Mouse (Mus musculus): ENCODE measurements around the gene Gas8. TPM values are rescaled to one million over a fixed set of nuclear protein-coding genes. Genes with fewer than 3 reads are reported as not detected.

Gas8 gene
- 18.1 and 24.4 TPM in 2 replicates for polyA plus RNA-seq (2012)

DNA sequence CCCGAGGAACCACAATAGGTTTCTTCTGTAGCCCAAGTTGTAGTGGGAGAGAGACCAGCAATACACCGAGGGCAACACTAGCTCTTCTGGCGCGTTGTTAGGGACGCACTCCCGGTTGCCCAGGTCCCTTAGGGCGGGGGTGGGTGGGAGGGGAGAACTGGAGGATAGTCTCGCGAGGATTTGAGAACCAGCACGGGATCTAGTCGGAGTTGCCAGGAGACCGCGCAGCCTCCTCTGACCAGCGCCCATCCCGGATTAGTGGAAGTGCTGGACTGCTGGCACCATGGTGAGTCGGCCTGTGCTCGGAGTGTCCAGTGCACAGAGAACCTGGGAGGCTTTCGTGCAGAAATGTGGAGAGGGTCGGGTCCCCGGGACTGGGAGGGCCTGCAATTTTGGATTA lies at the start of gene Gas8:
Gene Gas8 (plus strand): TSS at position 168 of the 400 bp plus-strand sequence.
- no peak for TF ChIP-seq GATA1 (IDR thresholded peaks at IDR 0.05; ENCODE audit: low read length)

DNA sequence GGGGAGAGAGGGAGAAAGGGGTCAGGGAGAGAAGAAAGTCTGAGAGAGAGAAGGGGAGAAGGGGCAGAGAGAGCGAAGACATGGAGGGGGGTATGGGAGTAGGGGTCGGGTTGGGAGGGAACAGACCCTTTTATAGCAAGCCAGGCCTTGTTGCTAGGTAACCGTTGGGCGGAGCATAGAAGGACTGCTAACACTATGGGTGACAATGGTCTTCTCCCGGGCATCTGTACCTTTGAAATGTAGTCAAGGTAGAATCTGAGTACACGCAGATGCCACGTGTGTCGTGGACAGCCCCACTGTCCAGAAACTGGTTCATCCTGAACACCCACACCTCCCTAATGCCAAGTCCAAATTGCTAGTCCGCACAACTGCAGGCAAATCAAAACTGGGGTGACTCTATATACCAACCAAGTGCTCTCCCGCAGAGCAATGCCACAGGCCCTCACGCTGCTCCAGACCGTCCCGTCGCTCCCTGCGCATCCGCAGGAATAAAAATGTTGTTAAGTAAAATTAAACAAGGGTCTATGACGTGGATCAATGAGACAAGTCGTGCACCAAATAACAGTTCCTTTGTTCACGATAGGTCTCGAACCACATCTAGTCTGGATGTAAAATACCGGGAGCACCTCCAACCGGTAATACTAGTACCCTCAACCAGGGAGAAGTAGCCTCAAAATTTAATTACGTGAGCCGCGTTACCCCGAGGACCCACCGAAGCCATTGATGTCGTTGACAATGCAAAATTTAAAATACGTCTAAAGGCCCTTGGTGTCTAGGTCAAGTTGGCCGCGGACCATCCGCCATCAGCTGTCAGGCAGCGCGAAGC lies 41.5 kb upstream of the Gas8 start:
- TF ChIP-seq GATA1 (IDR thresholded peaks at IDR 0.05; ENCODE audit: low read length) = no peak

DNA sequence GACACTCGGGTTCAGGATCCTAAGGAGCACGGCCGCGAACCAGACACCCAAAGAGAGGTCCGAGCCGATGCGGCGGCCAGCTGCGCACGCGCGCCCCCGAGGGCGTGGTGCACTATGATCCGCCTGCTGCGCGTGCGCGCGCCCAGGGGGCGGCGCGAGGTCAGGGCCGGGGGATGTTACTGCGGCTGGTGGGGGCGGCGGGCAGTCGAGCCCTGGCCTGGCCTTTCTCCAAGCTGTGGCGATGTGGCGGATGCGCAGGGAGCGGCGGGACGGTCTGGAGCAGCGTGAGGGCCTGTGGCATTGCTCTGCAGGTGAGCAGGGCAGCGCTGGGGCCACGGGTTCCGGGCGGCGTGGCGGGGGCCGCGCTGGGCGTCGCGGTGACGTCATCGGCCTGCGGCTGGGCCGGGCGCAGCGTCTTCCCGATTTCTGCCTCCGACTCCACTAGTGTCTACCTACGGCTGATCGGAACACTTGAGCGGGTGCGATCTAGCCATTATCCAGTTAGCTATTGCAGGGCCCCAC lies 40.8 kb upstream of the Gas8 start, which contains the start of gene Afg3l1:
Gene Afg3l1 (plus strand): TSS at position 167 of the 522 bp plus-strand sequence.
- TF ChIP-seq GATA1 (IDR thresholded peaks at IDR 0.05; ENCODE audit: low read length) = no peak

DNA sequence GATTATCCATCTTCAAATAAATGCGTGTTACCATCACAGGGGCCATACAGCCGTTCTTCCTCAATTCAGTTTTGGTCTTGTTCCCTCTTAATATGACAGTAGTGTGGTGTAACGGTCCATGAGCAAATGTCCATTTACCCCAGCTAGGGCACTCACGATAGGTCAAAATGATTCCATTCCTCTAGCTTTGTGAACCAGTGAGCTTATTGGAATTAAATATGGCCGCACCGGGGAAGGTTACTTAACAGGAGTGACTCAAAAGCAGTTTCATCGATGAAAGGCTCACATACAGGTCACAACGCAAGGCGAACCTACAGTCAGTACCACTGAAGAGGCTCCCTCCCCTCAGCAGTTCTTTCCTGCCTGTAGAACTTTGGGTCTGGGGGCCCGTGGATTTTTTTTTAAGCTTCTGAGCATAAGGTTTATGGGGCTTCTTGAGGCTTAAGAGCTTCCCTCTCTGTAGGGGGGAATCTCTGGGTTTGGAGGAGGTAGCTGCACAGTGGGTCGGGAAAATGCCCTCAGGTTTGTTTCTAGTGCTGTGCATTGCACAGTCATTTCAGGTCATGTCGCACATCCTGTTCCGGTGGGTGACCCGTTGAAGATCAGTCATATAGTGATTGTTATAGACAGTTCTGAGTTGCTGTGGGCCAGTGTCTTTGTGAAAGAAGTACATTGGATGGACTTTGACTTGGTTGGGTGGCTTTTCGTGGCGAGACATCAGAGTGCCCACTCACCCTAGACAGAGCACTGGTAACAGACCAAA lies 40.0 kb upstream of the Gas8 start:
- no peak for TF ChIP-seq GATA1 (IDR thresholded peaks at IDR 0.05; ENCODE audit: low read length)

DNA sequence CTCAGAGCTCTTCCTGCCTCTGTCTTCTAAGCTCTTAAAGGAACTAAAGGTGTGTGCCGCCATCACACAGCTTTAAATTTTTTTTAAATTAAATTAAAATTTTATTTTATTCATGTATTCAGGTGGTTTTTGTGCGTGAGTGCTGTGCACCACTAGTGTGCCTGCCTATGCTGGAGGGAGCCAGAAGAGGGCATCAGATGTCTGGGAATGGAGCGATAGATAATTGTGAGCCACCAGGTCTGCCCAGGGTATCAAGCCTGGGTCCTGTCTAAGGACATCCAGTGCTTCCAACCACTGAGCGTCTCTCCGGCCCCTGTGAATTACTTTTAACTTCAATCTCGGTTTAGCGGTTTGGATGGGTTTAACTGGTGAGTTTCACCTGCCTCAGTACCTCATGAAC lies 36.0 kb upstream of the Gas8 start:
- TF ChIP-seq GATA1 (IDR thresholded peaks at IDR 0.05; ENCODE audit: low read length) = no peak

DNA sequence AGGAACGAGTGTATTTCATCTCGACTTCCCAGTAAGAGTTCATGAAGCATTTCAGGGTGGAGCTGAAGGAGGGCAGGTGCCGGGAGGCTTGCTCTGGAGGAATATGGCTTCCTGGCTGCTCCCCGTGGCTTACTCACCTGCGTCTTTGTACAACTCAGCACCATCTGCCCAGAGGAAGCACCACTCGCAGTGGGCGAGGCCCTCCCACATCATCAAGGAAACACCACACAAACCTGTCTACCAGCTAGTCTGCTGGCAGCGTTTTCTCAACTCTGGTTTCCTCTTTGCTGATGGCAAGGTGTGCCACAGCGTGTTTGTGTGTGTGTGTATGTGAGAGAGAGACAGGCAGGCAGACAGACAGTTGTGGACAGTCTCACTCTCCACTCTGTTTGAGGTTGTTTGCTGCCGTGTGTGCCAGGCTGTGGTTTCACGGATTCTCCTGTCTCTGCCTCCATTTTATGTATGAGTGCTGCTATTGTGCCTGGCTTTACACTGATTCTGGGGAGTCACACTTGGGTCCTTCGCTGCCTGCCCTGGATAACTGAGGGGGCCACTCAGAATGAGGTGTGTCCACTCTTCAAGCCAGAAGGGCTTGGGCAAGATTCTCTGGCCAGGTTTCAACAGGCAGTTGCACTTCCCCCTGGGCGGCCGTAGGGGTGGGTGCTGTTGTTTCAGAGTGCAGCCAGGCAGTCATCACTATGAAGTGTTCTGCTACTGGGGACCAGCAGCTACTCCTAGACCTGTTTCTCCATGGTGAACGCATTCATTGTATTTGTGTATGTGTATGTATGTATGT lies 27.2 kb upstream of the Gas8 start:
- TF ChIP-seq GATA1 (IDR thresholded peaks at IDR 0.05; ENCODE audit: low read length) = no peak

DNA sequence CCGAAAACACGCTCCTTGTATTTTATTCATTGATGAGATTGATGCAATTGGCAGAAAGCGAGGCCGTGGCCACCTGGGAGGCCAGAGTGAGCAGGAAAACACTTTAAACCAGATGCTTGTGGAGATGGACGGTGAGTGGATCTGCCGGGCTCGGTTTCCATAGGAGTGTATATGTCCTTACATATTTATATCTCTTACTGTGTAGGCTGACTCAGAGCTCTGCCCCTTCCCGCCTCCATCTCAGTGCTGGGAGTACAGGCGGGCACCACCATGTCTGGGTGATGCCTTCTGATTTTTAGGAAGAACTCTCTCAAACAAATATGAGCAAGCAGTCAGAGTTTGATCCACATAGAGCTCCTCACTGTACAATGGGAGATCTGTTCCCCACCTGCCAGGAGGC lies 25.7 kb upstream of the Gas8 start:
- TF ChIP-seq GATA1 (IDR thresholded peaks at IDR 0.05; ENCODE audit: low read length) = no peak

DNA sequence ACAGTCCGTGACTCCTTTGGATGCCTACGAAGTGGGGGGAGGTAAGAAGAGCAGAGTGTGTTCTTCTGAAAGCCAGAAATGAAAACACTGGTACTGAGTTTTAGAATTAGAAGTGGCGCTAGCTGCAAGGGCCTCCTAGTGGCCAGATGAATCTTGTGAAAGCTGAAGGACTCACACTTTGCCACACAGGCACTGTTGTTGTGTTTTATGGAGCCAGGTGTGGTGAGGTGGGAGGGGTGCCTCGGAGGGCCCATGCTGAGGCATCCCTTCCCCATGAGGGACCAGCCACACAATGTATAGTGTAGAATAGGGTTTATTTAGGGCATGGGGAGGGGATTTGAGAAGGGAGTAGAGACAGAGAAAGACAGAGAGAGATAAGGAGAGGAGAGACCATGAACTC lies 20.9 kb upstream of the Gas8 start:
- TF ChIP-seq GATA1 (IDR thresholded peaks at IDR 0.05; ENCODE audit: low read length) = no peak

DNA sequence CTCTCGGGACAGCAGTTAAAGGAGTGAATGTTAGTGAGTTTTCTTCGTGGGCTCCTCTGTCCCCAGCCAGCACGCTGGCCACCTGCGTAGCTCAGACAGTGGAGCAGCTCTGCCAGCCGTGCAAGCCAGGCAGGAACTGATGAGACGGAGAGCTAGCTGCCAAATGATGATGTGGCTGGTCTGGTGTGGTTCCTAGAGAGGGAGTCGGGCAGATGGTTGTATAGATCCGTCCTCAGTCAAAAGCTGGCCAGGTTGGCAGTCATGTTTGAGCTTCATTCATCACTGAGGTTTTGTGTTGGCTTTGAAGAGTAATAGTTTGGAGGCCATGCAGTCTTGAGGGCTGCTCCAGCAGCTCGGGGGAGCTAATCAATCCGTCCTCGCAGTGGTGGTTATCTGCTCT lies 19.7 kb upstream of the Gas8 start:
- no peak for TF ChIP-seq GATA1 (IDR thresholded peaks at IDR 0.05; ENCODE audit: low read length)

DNA sequence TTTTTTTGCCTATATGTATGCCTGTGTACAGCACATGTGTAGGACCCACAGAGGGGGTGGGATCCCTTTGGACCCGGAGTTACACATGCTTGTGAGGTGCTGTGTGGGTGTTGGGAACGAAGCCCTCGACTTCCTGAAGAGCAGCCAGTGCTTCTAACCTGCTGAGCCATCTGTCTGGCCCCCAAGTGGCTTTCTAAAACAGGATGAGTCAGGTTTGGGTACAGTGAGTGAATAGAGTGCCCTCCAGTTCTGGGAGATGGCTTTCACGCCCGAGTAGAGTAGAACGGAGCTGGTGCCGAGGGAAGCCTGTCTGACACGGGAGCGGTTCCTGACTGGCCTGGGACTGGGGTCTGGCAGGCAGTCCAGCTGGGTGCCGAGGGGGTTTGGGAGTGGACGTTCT lies 19.1 kb upstream of the Gas8 start:
- TF ChIP-seq GATA1 (IDR thresholded peaks at IDR 0.05; ENCODE audit: low read length) = no peak

DNA sequence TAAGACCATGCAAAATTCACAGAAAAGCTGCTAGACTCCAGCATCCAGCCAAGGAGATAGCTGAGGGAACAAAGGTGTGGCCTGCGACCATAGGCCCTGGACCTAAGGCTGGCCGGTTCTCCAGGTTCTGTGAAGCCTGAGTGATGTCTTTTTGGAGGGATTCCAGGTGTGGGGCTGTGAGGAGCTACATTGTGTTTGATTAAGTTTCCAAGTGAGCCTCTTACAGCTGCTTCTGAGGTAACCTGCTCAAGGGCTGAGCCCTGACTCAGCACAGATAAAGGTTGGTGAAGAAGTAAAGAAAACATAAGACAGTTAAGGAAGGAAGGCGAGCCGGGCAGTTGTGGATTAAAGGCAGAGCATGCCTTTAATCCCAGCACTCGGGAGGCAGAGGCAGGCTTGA lies 16.4 kb upstream of the Gas8 start:
- TF ChIP-seq GATA1 (IDR thresholded peaks at IDR 0.05; ENCODE audit: low read length) = no peak

DNA sequence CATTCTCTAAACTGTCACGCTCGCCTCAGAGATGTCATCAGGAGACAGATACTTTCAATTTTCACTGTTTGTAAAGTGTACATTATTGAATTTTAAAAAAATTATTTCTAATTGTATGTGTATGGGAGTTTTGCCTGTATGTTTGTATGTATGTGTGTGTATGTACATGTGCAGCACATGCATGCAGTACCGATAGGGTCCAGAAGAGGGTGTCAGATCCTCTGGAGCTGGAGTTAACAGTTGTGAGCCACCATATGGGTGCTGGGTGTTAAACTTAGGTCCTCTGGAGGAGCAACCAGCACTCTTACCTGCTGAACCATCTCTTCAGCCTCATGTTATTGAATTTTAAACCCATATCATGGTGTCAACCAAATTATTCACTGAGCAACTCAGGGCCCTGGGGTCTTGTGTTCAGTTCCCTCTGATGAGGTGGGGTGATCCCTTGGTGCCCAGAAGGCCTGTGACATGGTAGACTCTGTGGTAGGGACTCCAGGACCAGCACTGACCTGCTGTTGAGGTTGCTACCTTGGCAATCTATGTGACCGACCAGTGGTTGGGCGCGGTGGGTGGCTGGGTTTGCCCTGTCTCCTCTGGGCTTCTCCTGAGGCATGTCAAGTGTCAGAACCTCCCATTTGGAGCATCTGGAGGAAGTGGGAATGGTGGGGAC lies 14.7 kb upstream of the Gas8 start:
- no peak for TF ChIP-seq GATA1 (IDR thresholded peaks at IDR 0.05; ENCODE audit: low read length)

DNA sequence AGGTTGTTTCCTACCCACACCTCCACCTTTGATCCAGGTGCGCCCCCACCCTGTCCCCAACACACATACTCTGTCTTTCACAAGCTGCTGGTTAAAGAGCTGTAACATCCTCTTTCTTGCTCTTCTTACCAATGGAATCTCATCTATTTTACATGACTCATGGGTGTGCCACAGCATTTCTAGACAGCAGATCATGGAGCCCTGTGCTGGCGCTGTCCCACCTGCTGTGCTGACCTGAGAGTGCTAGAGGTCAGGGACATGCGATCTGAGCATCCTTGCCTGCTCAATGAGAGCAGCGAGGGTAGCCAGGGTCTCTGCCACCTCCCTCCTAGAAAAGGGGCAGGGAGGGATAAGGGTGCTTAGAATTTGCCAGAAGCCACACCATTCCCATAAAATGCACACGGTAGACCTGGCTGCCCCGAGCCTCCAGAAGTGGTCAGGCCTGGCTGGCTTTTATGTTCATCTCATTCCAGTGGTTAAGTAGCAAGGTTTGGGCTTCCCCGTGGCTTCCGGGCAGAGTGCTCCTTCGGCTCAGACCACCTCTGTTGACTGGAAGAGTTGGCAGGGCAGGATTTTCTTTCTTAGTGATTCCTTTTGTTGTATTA lies 13.9 kb upstream of the Gas8 start:
- no peak for TF ChIP-seq GATA1 (IDR thresholded peaks at IDR 0.05; ENCODE audit: low read length)

DNA sequence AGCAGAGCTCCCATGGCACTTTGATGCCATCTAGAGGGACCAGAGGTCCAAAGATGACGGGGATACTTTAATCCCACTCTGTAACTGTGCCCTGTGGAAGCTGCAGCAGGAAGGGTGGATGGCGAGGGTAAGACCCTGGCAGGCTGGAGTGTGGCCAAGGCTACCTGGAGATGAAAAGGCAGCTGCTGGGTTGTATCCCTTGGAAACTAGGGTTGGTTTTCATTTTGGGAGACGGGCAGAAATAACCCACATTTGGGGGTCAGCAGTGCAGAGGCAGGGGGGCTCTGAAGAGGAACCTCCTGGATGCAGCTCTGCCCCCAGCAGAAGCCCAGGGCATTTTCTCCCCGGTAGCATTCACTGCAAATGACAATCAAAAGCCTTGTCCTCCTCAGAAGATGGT lies 13.4 kb upstream of the Gas8 start:
- TF ChIP-seq GATA1 (IDR thresholded peaks at IDR 0.05; ENCODE audit: low read length) = no peak

DNA sequence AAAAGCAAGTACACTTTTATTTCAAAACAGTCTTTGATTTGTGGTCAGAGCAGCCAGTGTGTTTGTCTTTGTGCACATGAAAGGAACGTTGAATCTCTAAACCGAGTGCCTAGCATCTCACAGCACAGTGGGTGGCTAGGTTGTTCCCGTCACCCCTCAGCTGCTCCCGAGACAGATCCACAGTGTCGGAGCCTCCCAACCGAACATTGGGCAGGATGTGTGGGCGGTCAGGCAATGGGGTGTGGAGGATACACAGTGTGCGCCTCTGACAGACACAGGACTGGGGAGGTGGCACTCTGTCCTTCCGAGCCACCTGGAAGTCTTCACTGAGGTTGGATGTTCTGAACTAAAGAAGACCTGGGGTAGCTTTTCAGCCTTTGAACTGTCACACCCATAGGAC lies 12.9 kb upstream of the Gas8 start:
- no peak for TF ChIP-seq GATA1 (IDR thresholded peaks at IDR 0.05; ENCODE audit: low read length)

Data from G1E-ER4 (cell line).